Mouse (Mus musculus): ENCODE measurements around the gene Olfr1449.

GRCm38 (mm10) chr19:12930540-12930939 lies at the start of gene Olfr1449:
- TF ChIP-seq GATA1 (IDR thresholded peaks at IDR 0.05; ENCODE audit: low read length) (no peak), TAL1 (IDR thresholded peaks at IDR 0.05; ENCODE audit: low read length) (no peak)

Data from erythroblast, embryonic 14.5 days (primary cell).